Mouse (Mus musculus) liver, embryonic 15.5 days (tissue): ENCODE data around the gene Gipc3. TPM values are rescaled to one million over a fixed set of nuclear protein-coding genes. Genes with fewer than 3 reads are reported as not detected.

ENCODE experiments used
- ATAC-seq: fragments of 200-750 bp; cut with Nextera tagmentation; 2 replicates; pipeline ENCODE4 v1.8.0; 2017; ENCODE audit warnings: moderate number of reproducible peaks, mild to moderate bottlenecking, moderate library complexity; ENCODE audit not compliant: insufficient read depth
- H3K27ac ChIP-seq: fragments of 300-500 bp; sonication (generic); replicated peaks from 2 replicates; pipeline ENCODE4 v1.5.1; 2015; ENCODE audit warnings: mild to moderate bottlenecking, inconsistent platforms
- H3K27me3 ChIP-seq: fragments of 300-500 bp; sonication (generic); 2 replicates; pipeline ENCODE4 v1.6.1; 2015; ENCODE audit warnings: mild to moderate bottlenecking, inconsistent platforms
- H3K36me3 ChIP-seq: fragments of 300-500 bp; sonication (generic); replicated peaks from 2 replicates; pipeline ENCODE4 v1.6.1; 2015; ENCODE audit warnings: moderate library complexity, mild to moderate bottlenecking, inconsistent platforms
- H3K4me1 ChIP-seq: fragments of 300-500 bp; sonication (generic); replicated peaks from 2 replicates; pipeline ENCODE4 v1.6.1; 2015; ENCODE audit warnings: inconsistent platforms
- H3K4me2 ChIP-seq: fragments of 300-500 bp; sonication (generic); 2 replicates; pipeline ENCODE4 v1.6.1; 2015; ENCODE audit warnings: moderate library complexity, mild to moderate bottlenecking, inconsistent platforms
- H3K4me3 ChIP-seq: fragments of 300-500 bp; sonication (generic); replicated peaks from 2 replicates; pipeline ENCODE4 v1.5.1; 2015; ENCODE audit warnings: mild to moderate bottlenecking, inconsistent platforms
- H3K9ac ChIP-seq: fragments of 300-500 bp; sonication (generic); 2 replicates; pipeline ENCODE4 v1.6.1; 2015; ENCODE audit warnings: moderate library complexity, mild to moderate bottlenecking, inconsistent platforms
- H3K9me3 ChIP-seq: fragments of 300-500 bp; sonication (generic); replicated peaks from 2 replicates; pipeline ENCODE4 v1.6.1; 2016; ENCODE audit warnings: inconsistent platforms
- WGBS: fragments of 180-500 bp; shearing (Covaris S2); methylation state at CpG from one replicate; pipeline ENCODE4 v1.1.7; 2015; ENCODE audit warnings: mixed read lengths; ENCODE audit not compliant: insufficient replicate concordance; 5-methylcytosine and 5-hydroxymethylcytosine counted together
- microRNA-seq: library from miRNA; unstranded; fragments of <30 nt; microRNA quantifications from one replicate; pipeline ENCODE4, GENCODE M21; 2016
- polyA plus RNA-seq: library from polyadenylated mRNA; unstranded; fragments of >200 nt; fragmentation: Nextera tagmentation; extraction: Ambion mirVana; gene quantifications from 2 replicates; pipeline ENCODE4 v1.2.1, GENCODE M21; 2015

Gipc3 gene
- polyA plus RNA-seq, 1 experiment from 2014 or later = not detected

DNA sequence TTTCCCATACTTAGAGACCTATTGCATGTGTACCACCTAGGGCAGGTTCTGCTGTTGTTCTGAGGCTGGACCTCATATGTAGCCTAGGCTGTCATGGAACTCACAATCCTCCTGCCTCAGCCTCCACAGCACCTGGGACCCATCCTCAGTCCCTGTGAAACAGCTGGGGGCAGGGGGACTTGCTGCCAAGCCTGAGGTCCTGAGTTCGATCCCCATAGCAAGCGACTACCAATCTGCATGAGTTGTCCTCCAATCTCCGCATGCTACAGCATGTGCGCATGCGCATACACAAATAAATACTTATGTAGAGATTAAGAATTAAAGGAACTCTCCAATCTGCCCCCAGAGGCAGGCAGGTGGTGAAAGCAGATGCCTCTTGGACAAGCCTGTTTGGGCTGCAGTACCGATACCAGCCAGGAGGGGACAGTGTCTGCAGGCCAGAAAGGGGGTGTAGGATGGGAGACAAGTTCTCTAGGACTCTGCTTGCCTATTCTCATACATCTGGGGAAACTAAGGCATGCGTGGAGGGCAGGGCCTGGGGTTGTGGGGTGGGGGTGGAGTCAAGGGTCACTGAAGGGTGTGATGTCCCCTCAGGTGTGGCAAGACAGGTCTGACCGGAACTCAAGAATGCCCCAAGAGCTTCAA lies 55.4 kb downstream of the Gipc3 start:
- 57% methylated on average over 8 of the region's 8 CpGs for WGBS
- H3K27ac ChIP-seq = no peak overlapping the region
- no peak overlapping the region for H3K4me3 ChIP-seq
- peaks cover 65% of the 10 kb centered on the region for H3K4me1 ChIP-seq
- no peak overlapping the region for H3K4me2 ChIP-seq
- no peak overlapping the region for H3K9ac ChIP-seq
- H3K27me3 ChIP-seq = peaks cover 69% of the 10 kb centered on the region
- H3K9me3 ChIP-seq = no peaks in the 10 kb centered on the region
- ATAC-seq = no peak
- H3K36me3 ChIP-seq = no peaks in the 10 kb centered on the region

- no peak overlapping the region for H3K4me3 ChIP-seq
- H3K9me3 ChIP-seq = no peaks in the 10 kb centered on the region
- no peak for ATAC-seq
- no peaks in the 10 kb centered on the region for H3K36me3 ChIP-seq
- peak overlapping the region; percentile 77 for H3K4me2 ChIP-seq
- H3K27ac ChIP-seq = no peak overlapping the region
- peaks cover 76% of the 10 kb centered on the region for H3K27me3 ChIP-seq
- H3K9ac ChIP-seq = no peak overlapping the region
- 34% methylated on average over 6 of the region's 6 CpGs for WGBS
- peaks cover 55% of the 10 kb centered on the region for H3K4me1 ChIP-seq
Observed at GRCm38 (mm10) chr10:81286586-81286985, 56.5 kb downstream of the Gipc3 start.

- Histone ChIP-seq H3K9me3 (no peaks in the 10 kb centered on the region), H3K4me2 (peak overlapping the region; percentile 77), H3K9ac (peak overlapping the region; percentile 47), H3K36me3 (no peaks in the 10 kb centered on the region), H3K27ac (no peak overlapping the region), H3K27me3 (peaks cover 80% of the 10 kb centered on the region), H3K4me1 (peaks cover 48% of the 10 kb centered on the region), H3K4me3 (peak overlapping the region; percentile 47)
- peak; percentile 65 for ATAC-seq
- WGBS = 2% methylated on average over 54 of the region's 54 CpGs
Observed at GRCm38 (mm10) chr10:81285694-81286450, 57.2 kb downstream of the Gipc3 start.

Small RNA genes lying within 50 kb of the gene (microRNA-seq; reads per million reads assigned to microRNA genes)
- gene Mir6913 = not detected

Other genes with a start within 250 kb of the Gipc3 start
- gene Creb3l3, start 244.4 kb downstream of the Gipc3 start, polyA plus RNA-seq = 32.9 and 36.3 TPM in 2 replicates
- 111 and 117 TPM in 2 replicates for gene Map2k2, start 237.4 kb downstream of the Gipc3 start, polyA plus RNA-seq
- 47.6 and 56.9 TPM in 2 replicates for gene Zbtb7a, start 208.0 kb downstream of the Gipc3 start, polyA plus RNA-seq
- 26.0 and 32.6 TPM in 2 replicates for gene Pias4, start 175.3 kb downstream of the Gipc3 start, polyA plus RNA-seq
- gene Eef2, start 166.6 kb downstream of the Gipc3 start, polyA plus RNA-seq = 270 and 306 TPM in 2 replicates
- gene Dapk3, start 160.3 kb downstream of the Gipc3 start, polyA plus RNA-seq = 16.6 and 17.8 TPM in 2 replicates
- 0.07 TPM in 1 of 2 replicates, not detected in the other for gene 4930442H23Rik, start 159.4 kb downstream of the Gipc3 start, polyA plus RNA-seq
- 0.09 TPM in 1 of 2 replicates, not detected in the other for gene Nmrk2, start 141.2 kb downstream of the Gipc3 start, polyA plus RNA-seq
- not detected in 2 replicates for gene Atcay, start 112.4 kb downstream of the Gipc3 start, polyA plus RNA-seq
- 0.31 TPM in 2 replicates for gene Zfr2, start 110.1 kb downstream of the Gipc3 start, polyA plus RNA-seq
- gene Matk, start 90.3 kb downstream of the Gipc3 start, polyA plus RNA-seq = 1.9 and 2.1 TPM in 2 replicates
- gene Mrpl54, start 76.3 kb downstream of the Gipc3 start, polyA plus RNA-seq = 78.7 and 92.2 TPM in 2 replicates
- 24.0 and 27.3 TPM in 2 replicates for gene Apba3, start 76.3 kb downstream of the Gipc3 start, polyA plus RNA-seq
- 0.93 and 1.4 TPM in 2 replicates for gene Tjp3, start 51.7 kb downstream of the Gipc3 start, polyA plus RNA-seq
- gene Pip5k1c, start 50.3 kb downstream of the Gipc3 start, polyA plus RNA-seq = 13.4 and 15.2 TPM in 2 replicates
- gene Cactin, start 22.2 kb downstream of the Gipc3 start, polyA plus RNA-seq = 24.3 and 29.5 TPM in 2 replicates
- 4.0 and 5.0 TPM in 2 replicates for gene Tbxa2r, start 14.5 kb downstream of the Gipc3 start, polyA plus RNA-seq
- 22.3 and 22.6 TPM in 2 replicates for gene Hmg20b, start 7.2 kb upstream of the Gipc3 start, polyA plus RNA-seq
- gene Mfsd12, start 14.2 kb upstream of the Gipc3 start, polyA plus RNA-seq = 15.0 and 16.5 TPM in 2 replicates
- 2.3 and 2.9 TPM in 2 replicates for gene 4930404N11Rik, start 22.6 kb upstream of the Gipc3 start, polyA plus RNA-seq
- 127 and 147 TPM in 2 replicates for gene Fzr1, start 35.2 kb upstream of the Gipc3 start, polyA plus RNA-seq
- 50.9 and 56.2 TPM in 2 replicates for gene Dohh, start 41.2 kb upstream of the Gipc3 start, polyA plus RNA-seq
- 0.75 and 0.88 TPM in 2 replicates for gene Gm48551, start 41.2 kb upstream of the Gipc3 start, polyA plus RNA-seq
- 0.56 TPM in 1 of 2 replicates, not detected in the other for gene Gm48552, start 45.7 kb upstream of the Gipc3 start, polyA plus RNA-seq
- gene Smim24, start 49.8 kb upstream of the Gipc3 start, polyA plus RNA-seq = 1.9 and 2.3 TPM in 2 replicates
- 9.5 and 11.5 TPM in 2 replicates for gene Nfic, start 112.4 kb upstream of the Gipc3 start, polyA plus RNA-seq
- 0.02 TPM in 1 of 2 replicates, not detected in the other for gene Celf5, start 139.4 kb upstream of the Gipc3 start, polyA plus RNA-seq
- gene Ncln, start 153.1 kb upstream of the Gipc3 start, polyA plus RNA-seq = 43.7 and 52.0 TPM in 2 replicates
- 4.1 and 5.4 TPM in 2 replicates for gene S1pr4, start 156.9 kb upstream of the Gipc3 start, polyA plus RNA-seq
- 4.3 and 5.6 TPM in 2 replicates for gene Gna15, start 181.0 kb upstream of the Gipc3 start, polyA plus RNA-seq
- gene Gna11, start 201.9 kb upstream of the Gipc3 start, polyA plus RNA-seq = 20.3 and 24.6 TPM in 2 replicates
- gene Aes, start 216.2 kb upstream of the Gipc3 start, polyA plus RNA-seq = 243 and 271 TPM in 2 replicates
- 2.2 and 2.6 TPM in 2 replicates for gene Tle2, start 231.3 kb upstream of the Gipc3 start, polyA plus RNA-seq